8 mouse cellular contexts compared by ENCODE assay signal in genomic region chr7:96170924-96171595, GRCm38 (mm10). TPM values are rescaled to one million over a fixed set of nuclear protein-coding genes. Genes with fewer than 3 reads are reported as not detected.
A peak's percentile ranks its signal among the peaks of the same experiment; 100 is the strongest.
DNase-seq lines count a peak whose midpoint lies in the region; ATAC-seq and TF ChIP-seq lines count a peak whose summit lies in the region.

TSS of gene Tenm4 (plus strand) at chr7:96171246.

- no peak within 1 kb of the TSS for H3K9ac ChIP-seq in kidney, embryonic 16.5 days (replicated peaks; ENCODE audit: low read length)
- H3K9ac ChIP-seq in hindbrain, embryonic 15.5 days = no peak within 1 kb of the TSS
- H3K9ac ChIP-seq in midbrain, postnatal 0 days (replicated peaks; ENCODE audit: low read length, poor library complexity, severe bottlenecking) = no peak within 1 kb of the TSS

- H3K4me3 ChIP-seq in kidney, embryonic 16.5 days (ENCODE audit: low read length) = no peak within 1 kb of the TSS
- no peak within 1 kb of the TSS for H3K4me3 ChIP-seq in hindbrain, embryonic 15.5 days
- H3K4me3 ChIP-seq in midbrain, postnatal 0 days (ENCODE audit: low read depth, low read length) = no peak within 1 kb of the TSS

- no peaks in the 10 kb centered on the region for H3K9me3 ChIP-seq in kidney, embryonic 16.5 days (ENCODE audit: low read length)
- no peaks in the 10 kb centered on the region for H3K9me3 ChIP-seq in hindbrain, embryonic 15.5 days
- no peaks in the 10 kb centered on the region for H3K9me3 ChIP-seq in midbrain, postnatal 0 days (ENCODE audit: low read length)

- 40% methylated on average over 14 of the region's 14 CpGs for WGBS in kidney, embryonic 16.5 days
- 34% methylated on average over 14 of the region's 14 CpGs for WGBS in hindbrain, embryonic 15.5 days
- WGBS in midbrain, postnatal 0 days = 30% methylated on average over 14 of the region's 14 CpGs

- no peaks in the 10 kb centered on the region for H3K36me3 ChIP-seq in kidney, embryonic 16.5 days (ENCODE audit: insufficient read depth, low read length)
- H3K36me3 ChIP-seq in hindbrain, embryonic 15.5 days = no peaks in the 10 kb centered on the region
- no peaks in the 10 kb centered on the region for H3K36me3 ChIP-seq in midbrain, postnatal 0 days (ENCODE audit: insufficient read depth, low read length)

- ATAC-seq in kidney, embryonic 16.5 days (ENCODE audit: low FRiP score, low TSS enrichment) = no peak
- ATAC-seq in hindbrain, embryonic 15.5 days (ENCODE audit: low FRiP score, low read depth) = no peak
- ATAC-seq in midbrain, postnatal 0 days (ENCODE audit: low FRiP score) = no peak

- H3K4me1 ChIP-seq in kidney, embryonic 16.5 days (ENCODE audit: insufficient read depth, low read length) = 0 out of 2 replicates have a peak, but pooled peaks cover 7% of the 10 kb centered on the region
- H3K4me1 ChIP-seq in hindbrain, embryonic 15.5 days (replicated peaks) = peaks cover 17% of the 10 kb centered on the region
- H3K4me1 ChIP-seq in midbrain, postnatal 0 days (ENCODE audit: insufficient read depth, low read length) = no peaks in the 10 kb centered on the region

- no peak within 1 kb of the TSS for H3K27ac ChIP-seq in kidney, embryonic 16.5 days (ENCODE audit: low read length)
- no peak within 1 kb of the TSS for H3K27ac ChIP-seq in hindbrain, embryonic 15.5 days (replicated peaks)
- H3K27ac ChIP-seq in midbrain, postnatal 0 days (ENCODE audit: low read depth, low read length) = 0 out of 2 replicates have a peak within 1 kb of the TSS, but pooled peaks have one; percentile 12

- no peaks in the 10 kb centered on the region; the same call in 1 of the 2 replicates for H3K27me3 ChIP-seq in kidney, embryonic 16.5 days (ENCODE audit: insufficient read depth, low read length)
- no peaks in the 10 kb centered on the region for H3K27me3 ChIP-seq in hindbrain, embryonic 15.5 days
- H3K27me3 ChIP-seq in midbrain, postnatal 0 days (ENCODE audit: insufficient read depth, low read length) = no peaks in the 10 kb centered on the region

- H3K4me2 ChIP-seq in kidney, embryonic 16.5 days (replicated peaks; ENCODE audit: low read depth, low read length) = peak within 1 kb of the TSS; percentile 19
- H3K4me2 ChIP-seq in hindbrain, embryonic 15.5 days = peak within 1 kb of the TSS; percentile 16; the same call in 1 of the 2 replicates
- H3K4me2 ChIP-seq in midbrain, postnatal 0 days (ENCODE audit: low read depth, low read length, poor library complexity, severe bottlenecking) = peak within 1 kb of the TSS; percentile 24; the same call in 1 of the 2 replicates

- no peak for DNase-seq in kidney, postnatal 10 days
- DNase-seq in adrenal gland, postnatal 4 days (ENCODE audit: low spot score in 2 of 2) = no peak
- DNase-seq in midbrain, postnatal 0 days (ENCODE audit: low spot score) = no peak
- no peak for DNase-seq in ovary, adult 18-20 months (ENCODE audit: low spot score)
- DNase-seq in kidney, postnatal 36 days = no peak
- no peak for DNase-seq in cerebellum, adult 8-10 months

- TF ChIP-seq CTCF in midbrain, postnatal 0 days (IDR thresholded peaks at IDR 0.05) = no peak

RNA-seq across cellular contexts. Expression of gene Tenm4, which starts in this region (rescaled TPM):
- polyA plus RNA-seq in kidney, embryonic 16.5 days (2015; fragmentation: Nextera tagmentation; extraction: Ambion mirVana) = 39.7 and 43.8 TPM in 2 replicates
- 10 to 100 TPM; 31.5 to 38.5 TPM for total RNA-seq in adrenal gland, postnatal 4 days (2021)
- 39.0 and 40.1 TPM in 2 replicates for polyA plus RNA-seq in hindbrain, embryonic 15.5 days (2015; fragmentation: Nextera tagmentation; extraction: Ambion mirVana)
- 56.0 and 58.5 TPM in 2 replicates for total RNA-seq in midbrain, postnatal 0 days (2014; rRNA removed)
- polyA plus RNA-seq in midbrain, postnatal 0 days (2015; fragmentation: Nextera tagmentation; extraction: Ambion mirVana) = 29.5 and 35.9 TPM in 2 replicates
